Mouse (Mus musculus) spleen, embryonic (tissue): Measurements from ENCODE around the gene Hmga2.

Experiments used
- CTCF ChIA-PET: fragments of 350-600 bp; sonication (Branson Sonifier 250); formaldehyde crosslinking; loops from one replicate; lab custom pipeline; 2022; lab: Charles Lee

Hmga2 gene

DNA sequence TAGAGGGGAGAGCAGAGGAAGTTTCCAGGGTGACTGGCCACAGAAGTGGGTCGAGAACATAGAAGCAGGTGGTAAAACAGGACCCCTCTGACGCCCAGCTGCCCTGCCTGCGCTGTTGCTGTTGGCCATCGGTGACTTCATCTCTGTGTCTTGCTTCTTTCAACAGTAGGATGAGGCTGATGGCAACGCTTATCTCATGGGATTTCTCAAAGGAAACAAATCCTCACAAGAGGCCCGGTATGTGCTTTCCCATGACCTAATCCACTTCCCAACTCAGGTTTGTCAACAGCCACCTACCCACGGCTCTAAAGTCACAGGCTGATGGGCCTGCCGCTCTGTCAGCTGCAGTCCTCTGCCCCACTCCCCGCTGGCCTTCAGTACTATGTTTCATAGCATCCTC lies 52.3 kb downstream of the Hmga2 start:
- CTCF ChIA-PET = no interaction called here

DNA sequence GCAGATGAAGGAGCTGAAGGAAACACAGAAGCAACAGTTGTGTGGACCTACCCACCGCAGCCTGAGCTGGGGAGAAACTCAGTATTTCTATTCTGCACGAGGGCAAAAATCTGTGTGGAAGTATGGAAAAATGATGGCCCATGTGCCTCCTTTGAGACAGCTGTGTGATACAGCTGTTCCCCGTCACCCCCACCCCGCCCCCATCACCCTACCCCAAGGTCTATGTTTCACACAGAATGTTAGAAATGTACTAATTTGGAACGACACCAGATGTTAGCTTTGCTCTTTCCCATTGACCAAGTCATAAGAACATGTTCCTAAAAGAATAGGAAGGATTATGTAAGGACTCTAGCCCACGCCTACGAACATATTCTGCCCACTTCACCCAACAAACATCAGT lies 53.0 kb downstream of the Hmga2 start:
- CTCF ChIA-PET = no interaction called here

DNA sequence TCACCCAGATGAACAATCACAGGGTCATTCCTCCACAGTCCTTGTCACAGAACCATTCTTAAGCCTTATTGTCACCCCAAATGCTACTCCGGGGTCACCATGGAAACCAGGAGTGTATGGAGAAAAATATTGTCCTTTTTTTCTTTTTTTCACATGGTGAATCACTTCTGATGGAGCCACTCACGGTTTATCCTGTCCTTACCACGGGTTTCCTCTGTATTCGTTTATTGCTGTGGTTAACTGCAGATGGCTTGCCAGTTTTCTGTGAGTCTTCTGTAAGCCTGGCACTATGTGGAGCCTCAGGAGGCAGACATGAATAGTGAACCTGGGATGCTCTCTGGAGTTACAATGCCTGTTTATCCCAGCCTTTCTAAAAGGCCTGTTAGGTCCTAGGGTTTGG lies 53.4 kb downstream of the Hmga2 start:
- CTCF ChIA-PET = no interaction called here

DNA sequence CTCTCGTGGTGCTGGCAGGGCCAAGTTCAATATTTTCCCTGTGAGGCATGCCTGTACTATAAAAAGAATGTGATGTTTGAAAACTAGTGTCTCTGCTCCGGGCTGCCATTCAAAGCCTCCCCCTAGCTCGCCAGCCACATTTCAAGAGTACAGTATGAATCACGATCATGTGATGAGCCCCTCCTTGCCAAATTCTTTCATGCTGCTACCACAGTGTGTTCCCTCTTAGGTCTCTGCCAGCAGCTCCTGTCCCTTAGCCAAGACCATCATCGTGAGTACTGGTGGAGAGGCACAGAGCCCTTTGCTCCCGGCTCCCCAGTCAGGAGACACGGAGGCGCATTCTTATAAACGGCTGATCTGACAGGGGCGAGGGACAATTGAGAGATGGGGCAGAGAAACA lies 54.2 kb downstream of the Hmga2 start:
- CTCF ChIA-PET = no interaction called here

DNA sequence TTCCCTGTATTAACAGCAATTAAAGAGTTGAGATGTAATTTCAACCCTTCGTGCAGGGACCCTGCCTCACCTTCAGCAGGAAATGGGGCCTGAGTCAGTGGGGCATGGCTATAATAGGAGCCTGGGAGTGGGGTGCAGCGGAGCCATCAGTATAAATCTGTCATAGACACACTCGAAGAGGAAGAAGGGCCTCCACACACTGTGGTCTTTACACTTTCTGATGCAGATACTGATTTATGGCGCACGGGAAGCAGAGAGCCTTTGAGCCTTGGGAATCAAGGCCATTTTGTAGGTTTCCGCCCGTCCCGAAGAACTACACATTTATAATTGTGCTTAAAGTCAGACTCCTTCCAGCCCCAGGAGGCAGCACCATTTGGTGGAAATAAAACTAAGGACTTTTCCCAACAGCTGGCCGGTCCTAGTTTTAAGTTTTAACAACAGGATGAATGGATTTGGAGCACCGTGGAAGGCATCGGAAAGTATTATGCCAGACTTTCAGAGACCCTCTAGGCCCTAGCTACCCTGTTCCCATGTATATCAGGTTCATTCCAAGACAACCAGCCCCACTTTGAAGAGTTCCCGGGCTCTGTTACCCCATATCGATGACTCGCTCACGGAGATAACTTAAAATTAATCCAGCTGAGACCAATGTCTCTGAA lies 55.2 kb downstream of the Hmga2 start:
- CTCF ChIA-PET = no interaction called here

DNA sequence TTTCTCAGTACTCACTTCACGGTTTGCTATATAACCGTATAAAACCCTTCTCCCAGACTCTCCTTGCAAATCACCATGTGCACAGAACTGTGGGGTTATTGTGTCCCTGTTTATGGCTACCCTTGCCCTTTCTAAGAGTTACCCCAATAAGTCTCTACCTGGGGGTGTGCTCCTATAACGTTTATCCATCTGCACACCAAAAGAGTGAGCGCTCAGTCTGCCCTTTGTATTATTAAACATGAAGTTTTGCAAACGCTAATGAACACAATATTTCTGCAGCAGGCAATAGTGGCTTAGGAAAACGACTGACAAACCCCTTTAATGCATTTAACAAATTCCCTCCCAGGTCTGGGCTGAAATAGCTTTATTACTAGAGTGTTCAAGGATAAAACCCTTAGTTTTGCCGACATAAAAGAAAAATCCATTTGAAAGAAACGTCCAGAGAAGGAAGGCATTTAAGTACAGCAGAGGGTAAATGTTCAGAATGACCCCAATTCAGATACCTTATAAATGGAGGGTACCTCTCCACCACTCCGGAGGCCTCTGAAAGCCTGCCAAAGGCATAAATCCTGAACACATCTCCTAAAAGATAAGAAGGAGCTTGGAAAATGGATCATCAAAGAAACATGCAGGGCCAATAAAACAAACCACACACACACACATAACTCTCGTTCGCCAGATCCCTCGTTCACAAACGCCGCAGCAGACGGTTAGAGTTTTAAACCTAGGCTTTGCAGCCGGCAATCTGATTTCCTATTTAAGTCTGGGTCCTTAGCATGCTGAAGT lies 57.3 kb downstream of the Hmga2 start:
- CTCF ChIA-PET = no interaction called here

DNA sequence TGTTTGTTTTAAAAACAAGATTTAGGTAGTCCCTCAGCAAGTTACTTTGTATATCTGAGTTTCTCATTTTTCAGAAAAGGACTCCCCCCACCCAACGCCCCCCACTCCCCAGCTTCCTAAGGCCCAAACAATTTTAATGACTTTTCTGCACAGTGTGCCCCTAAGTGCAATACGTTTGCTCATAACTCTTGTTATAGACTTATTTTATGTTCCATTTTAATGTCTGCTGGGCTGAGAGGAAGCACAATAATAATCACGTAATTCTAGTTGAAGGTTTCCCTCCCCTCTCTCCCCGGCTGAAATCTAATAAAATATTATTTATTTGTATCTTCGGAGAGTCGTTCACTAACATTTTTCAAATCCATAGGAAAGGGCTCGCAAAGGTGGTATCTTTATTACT lies 58.1 kb downstream of the Hmga2 start:
- CTCF ChIA-PET = no interaction called here

DNA sequence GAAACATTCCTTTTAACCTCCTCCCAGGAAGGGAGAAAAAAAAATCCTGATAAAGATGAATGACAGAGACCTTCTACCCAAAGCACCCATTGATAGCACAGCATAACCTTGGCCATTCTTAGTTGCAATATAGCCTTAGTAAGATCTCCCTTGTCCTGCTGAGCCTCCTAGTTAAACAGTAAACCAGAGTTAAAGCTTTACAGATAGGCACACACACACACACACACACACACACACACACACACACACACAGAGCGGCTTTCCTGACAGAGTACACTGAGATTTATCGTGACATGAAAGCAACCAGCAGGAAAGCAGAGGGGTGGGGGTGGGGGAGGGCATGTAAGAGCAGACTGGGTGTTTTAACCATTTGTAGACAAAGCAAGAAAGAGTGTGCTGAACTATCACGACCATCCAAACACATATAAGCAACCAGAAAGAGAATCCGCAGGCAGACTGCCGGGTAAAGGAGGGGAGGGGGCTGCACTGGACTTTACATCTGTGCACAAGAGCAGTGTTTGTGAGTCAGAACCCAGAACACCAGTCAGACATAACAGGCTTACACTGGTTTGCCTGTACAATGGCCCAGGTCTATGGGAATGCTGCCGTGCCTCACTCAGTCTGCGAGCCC lies 58.7 kb downstream of the Hmga2 start:
- CTCF ChIA-PET = no interaction called here

DNA sequence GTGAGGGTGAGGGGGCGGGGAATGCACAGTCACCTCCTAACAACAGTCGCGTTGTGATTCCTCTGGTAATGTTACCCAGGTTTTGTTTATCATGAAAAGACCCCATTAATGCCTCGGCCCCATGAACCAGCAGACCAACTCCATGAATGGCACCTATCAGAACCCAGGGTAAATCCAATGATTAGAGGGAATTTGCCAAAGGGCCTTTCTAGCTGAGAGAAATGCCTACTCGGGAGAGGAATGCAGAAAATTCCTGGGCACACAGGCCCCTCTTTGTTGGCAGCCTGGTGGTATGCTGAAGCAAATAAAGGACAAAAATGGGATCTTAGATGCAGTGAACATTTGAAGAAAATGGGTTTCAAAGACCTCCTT lies 59.2 kb downstream of the Hmga2 start:
- CTCF ChIA-PET = no interaction called here

DNA sequence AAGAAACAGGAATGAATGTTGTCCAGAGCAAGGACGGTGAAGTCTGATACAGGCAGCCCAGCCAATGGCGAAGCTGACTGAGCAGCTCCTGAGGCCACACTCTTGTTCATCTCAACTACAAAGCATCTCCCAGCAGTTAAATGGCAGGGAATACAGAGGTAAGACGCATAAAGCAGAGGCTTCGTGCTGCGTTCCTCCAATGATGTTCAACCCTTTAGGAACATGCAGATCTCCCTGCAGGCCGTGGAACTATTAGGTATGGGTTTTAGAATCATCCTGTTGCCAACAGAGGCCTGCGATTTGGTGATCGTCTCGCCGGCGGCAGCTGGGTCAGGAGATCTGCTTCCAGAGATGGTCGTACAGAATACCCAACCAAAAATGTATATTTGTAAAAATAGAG lies 59.6 kb downstream of the Hmga2 start:
- CTCF ChIA-PET = no interaction called here

DNA sequence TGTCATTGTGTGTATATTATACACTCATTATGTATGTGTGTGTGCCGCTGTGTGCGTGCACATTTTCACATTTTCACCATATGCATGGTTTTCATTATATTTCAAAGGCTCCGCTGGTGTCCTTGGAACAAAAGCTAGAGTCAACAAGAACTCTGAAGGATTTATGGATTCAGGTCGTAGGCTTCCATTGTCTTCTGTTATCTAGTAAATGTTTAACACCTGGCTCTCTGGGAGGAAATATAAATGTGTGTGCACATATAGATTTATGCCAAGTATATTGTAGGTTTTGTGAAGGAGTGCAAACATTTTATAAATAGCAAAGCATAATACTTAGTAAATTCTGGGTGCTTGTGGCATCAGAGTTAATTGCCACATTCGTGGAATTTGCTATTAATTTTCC lies 64.1 kb downstream of the Hmga2 start:
- CTCF ChIA-PET = no interaction called here

DNA sequence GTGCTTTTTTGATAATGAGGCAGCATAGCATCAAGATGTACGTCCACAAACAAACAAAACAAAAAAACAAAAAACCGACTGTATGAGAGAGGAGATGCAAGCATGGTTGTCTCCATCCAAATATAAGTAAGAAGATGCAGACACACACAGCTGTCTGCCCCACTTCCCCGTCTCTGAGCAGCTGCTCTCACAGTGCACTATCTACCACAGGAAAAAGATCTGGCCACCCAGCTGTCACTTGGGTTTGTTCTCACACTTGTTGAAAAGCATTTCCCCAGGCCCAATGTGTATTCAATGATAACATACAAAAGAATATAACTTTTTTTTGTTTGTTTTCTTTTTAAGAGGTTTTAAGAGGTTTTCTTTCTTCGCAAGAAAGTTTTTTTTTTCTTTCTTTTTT lies 65.3 kb downstream of the Hmga2 start:
- CTCF ChIA-PET = no interaction called here

DNA sequence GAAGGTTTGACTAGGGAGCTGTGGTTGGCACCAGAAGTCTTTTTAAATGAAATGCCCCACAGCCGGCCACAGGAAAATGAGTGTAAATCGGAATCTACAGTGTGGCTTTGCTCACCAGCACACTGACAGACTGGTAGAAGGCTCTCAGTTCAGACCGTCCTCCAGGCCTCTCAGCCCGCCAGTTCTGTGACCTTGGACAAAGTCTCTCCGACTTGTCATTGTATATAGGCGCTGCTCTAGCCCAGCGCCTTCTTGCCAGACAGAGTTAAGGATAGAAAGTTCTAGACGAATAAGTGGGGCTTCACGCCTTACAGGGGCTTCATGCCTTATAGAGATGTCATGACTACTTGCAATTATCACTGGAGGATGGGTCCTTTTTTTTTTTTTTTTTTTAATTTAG lies 67.1 kb downstream of the Hmga2 start:
- CTCF ChIA-PET = no interaction called here

DNA sequence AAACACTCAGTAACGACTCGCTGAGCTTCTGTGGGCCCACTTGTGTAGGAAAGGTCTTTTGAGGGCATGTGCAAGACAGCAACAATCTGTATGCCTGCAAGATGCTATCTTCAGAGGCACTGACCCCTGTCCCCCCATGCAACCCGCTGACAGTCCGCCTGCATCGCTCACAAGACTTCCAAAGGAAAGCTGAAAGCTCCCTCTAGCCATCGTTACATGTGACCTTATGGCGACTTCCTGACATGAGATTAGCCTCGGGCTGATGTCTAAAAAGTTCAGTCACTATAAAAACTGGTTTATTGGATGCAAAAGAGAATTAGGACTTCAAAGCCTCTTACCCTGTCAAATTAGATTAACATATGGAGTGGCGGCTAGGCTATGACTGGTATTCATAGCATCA lies 69.0 kb downstream of the Hmga2 start:
- CTCF ChIA-PET = no interaction called here

DNA sequence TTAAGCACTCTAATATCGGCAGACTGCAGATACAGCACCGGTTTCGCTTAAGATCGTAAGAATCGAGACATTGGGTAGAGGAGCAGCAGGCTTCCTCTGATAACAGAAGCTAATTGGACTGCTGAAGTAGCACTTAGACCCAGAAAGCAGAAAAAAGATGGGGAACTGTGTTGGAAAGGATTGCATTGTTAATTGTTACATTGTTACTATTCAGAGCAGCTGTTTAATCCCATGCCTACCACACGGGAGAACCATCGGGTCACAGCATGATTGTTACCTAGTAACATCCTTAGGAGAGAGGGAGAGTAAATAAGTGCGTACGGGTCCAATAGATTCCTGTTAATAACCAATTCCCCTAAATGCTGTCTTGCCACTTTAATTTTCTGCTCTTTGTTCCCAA lies 70.2 kb downstream of the Hmga2 start:
- CTCF ChIA-PET = no interaction called here

DNA sequence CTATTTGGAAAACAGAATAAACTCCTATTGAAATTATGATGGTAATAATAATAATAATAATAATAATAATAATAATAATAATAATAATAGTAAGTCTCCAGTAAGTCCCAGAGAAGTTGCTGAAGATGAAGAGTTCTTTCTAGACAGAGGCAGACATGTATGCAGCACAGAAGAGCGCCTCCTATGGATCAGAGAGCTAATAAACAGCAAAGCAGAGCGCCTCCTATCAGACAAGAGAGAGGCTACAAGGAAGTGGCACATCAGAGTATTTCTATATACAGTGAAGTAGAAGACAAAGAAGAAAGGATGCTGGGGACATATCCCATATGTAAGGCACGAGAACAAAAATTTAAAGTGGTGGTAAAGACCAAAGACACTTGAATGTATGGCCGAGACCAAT lies 70.9 kb downstream of the Hmga2 start:
- CTCF ChIA-PET = no interaction called here

DNA sequence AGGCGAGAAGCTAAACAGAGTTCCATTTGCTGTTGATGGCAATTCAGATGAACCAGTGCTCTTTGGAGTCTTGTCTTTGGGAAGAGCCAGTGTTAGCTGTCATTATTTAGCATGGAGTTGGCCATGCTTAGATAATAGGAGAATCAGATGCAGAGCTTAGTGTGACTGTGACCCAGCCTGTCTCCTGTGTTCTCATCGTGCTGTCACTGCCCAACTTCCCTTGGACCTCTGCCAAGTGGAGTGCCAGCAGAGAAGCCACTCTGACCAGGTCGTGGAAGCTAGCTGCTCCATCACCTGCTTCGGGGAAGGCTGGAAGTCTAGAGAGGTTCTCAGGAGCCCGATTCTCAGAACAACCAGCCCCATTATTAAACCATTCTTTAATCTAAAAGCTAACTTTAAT lies 73.3 kb downstream of the Hmga2 start:
- CTCF ChIA-PET = no interaction called here

DNA sequence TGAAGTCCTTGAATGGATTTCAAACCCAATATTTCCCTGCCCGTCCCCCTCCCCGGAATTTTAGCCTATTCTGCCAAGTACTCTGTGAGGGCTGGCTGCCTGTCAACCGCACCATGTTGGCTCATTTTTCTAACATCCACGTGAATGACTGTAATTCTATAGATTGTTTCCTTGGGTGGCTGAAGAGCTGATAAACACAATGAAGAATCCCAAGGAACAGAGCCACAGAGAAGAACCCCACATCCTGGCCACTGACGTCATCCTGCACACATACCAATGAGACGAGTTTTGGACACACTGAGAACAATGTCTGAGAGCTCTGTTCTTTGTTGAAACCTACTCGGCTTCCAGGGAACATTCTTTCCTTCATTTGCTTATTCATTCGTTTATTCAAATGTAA lies 74.5 kb downstream of the Hmga2 start:
- CTCF ChIA-PET = no interaction called here

DNA sequence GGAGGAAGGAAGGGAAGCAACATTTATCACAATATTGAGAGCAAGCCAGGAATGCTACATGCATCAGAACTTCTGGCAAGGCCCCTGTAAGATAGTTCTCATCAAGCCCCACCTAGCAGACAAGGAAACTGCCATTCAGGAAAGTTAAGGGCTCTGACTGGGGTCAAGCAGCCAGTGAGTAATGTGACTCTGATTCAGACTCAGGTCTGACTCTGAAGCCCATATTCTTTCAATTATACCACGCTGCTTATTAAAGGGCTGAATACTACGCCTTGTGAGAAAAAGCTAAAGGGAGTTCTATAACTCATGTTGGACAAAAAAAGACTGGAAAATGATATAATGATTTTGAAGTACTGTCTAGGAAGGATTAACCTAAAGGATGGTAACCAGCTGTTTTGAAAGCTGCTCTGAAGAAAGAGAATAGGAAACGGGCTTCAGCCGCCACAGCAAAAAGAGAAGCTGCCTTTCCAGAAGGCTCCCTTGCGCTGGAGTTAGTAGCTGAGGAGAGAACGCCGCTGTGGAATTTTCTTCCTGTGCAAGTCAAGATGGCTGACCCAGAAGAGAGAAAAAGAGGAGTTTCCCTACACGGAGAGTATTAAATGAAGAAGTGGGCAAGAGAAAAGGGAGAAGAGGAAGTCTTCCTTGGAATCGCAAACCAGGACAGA lies 76.3 kb downstream of the Hmga2 start:
- CTCF ChIA-PET = no interaction called here

DNA sequence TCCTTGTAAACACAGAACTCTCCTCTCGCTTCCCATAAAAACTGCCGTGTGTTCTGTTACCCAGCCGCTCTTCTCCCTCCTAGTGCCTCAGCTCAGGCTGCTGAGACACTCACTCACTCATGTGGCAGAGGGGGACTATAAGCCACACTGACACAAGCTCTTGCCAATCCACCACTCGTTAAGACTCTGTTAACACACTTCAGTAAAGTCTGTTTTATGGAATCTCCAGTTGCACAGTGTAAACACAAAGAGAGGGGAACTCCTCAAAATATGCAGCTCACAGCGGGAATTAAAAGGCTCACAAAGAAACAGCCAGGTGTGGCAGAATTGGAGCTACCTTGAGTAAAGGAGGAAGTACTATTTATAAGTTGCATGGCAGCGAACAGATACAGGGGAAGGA lies 77.5 kb downstream of the Hmga2 start:
- CTCF ChIA-PET = no interaction called here

DNA sequence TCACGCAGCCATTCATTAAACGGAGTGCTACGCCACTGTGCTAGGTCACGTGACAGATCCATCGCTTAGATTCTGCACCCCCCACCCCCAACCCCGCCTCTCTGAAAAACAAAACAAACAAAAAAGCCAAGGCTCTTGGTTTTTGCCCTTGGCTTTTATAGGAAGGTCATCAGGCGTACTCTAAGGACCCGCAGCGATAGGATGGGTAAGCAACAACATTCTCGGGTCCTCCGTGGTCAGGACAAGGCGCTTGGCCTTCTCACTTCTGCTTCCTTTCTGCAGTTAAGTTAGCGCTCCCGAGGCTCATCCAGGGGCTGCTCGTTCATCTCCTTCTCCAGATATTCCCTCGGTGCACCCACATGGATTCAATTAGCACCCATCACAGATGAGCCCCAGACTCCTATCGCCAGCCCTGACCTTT lies 79.0 kb downstream of the Hmga2 start:
- CTCF ChIA-PET = no interaction called here

DNA sequence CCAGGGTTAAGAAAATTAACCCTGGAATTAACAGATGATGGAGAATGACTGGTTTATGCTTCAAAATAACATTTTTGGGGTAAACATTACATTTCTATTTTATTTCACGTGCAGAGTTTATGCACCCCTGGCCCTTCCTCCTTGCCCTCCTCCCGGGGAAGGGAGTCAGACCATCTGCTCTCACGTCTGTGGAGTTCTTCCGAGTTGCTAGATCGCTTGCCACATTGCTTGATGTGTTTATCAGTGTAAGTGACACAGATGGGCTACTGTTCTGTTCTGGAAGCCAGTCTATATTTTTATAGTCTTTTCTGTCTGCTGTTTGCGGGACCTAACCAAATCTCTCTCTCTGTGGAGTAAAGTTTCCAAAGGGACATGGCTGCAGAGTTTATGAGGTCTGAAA lies 80.7 kb downstream of the Hmga2 start:
- CTCF ChIA-PET = no interaction called here

DNA sequence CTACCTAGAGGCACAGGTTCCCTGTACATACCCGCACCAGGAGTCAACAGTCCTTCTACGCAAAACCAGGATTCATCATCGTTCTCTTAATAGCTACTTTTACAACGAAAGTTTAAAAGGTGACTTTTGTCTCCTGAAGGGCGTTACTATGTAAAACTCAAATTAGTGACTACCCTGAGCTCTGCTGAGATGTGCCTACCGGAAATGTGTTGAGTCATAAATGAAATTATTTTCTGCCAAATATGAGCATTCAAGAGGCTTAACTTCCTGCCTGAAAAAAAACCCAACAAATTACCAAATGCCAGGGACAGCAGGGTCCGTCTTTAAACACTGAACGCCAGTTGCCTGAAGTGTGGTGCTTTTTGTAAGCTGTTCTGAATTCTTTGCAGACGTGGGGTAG lies 81.5 kb downstream of the Hmga2 start:
- CTCF ChIA-PET = no interaction called here
